16 mouse cellular contexts compared by ENCODE assay signal in genomic region chr8:96288525-96288924, GRCm38 (mm10).
DNase-seq lines count a peak whose midpoint lies in the region; ATAC-seq and TF ChIP-seq lines count a peak whose summit lies in the region.
"Had no signal": no experiment of that assay in that cellular context is flagged by ENCODE, and none has a peak within 500 bp of the region (broad histone marks: within the 10 kb centered on the region; RNA-seq: fewer than 3 reads in every experiment).

No protein-coding gene starts in this region.

- no peaks in the 10 kb centered on the region for H3K36me3 ChIP-seq in kidney, postnatal 0 days (ENCODE audit: insufficient read depth, low read length)
- H3K36me3 ChIP-seq: embryonic facial prominence, embryonic 12.5 days; liver, embryonic 13.5 days; neural tube, embryonic 13.5 days had no signal

- no peaks in the 10 kb centered on the region for H3K27me3 ChIP-seq in kidney, postnatal 0 days (ENCODE audit: insufficient read depth, low read length)
- H3K27me3 ChIP-seq: embryonic facial prominence, embryonic 12.5 days; liver, embryonic 13.5 days; megakaryocyte, embryonic 14.5 days; neural tube, embryonic 13.5 days had no signal

- 10% methylated on average over 3 of the region's 3 CpGs for WGBS in kidney, postnatal 0 days

- TF ChIP-seq CTCF in kidney, postnatal 0 days (IDR thresholded peaks at IDR 0.05; ENCODE audit: low read depth), result no peak

- no peaks in the 10 kb centered on the region for H3K9me3 ChIP-seq in kidney, postnatal 0 days (replicated peaks; ENCODE audit: low read length)
- H3K9me3 ChIP-seq: embryonic facial prominence, embryonic 12.5 days; liver, embryonic 13.5 days; neural tube, embryonic 13.5 days had no signal

- no peak for ATAC-seq in kidney, postnatal 0 days (replicated peaks; ENCODE audit: low FRiP score, low read depth)

- peak; percentile 27 for DNase-seq in embryo, embryonic 10 days (ENCODE audit: low spot score)
- DNase-seq in embryo, embryonic 9.5 days (ENCODE audit: extremely low spot score), result no peak
- peak; percentile 19 for DNase-seq in kidney, postnatal 0 days (ENCODE audit: low spot score)
- DNase-seq in kidney, postnatal 4 days, result no peak
- peak; percentile 17 for DNase-seq in forelimb bud, embryonic 11.5 days (ENCODE audit: low read depth, low spot score)
- DNase-seq in retina, postnatal 1 day, result peak; percentile 53
- DNase-seq in thymus, postnatal 4 days, result no peak
- no peak for DNase-seq in heart, postnatal 10 days
- DNase-seq: adrenal gland, postnatal 36 days; kidney, postnatal 10 days; left cerebral cortex, postnatal 4 days; liver, embryonic 13.5 days; thymus, adult 2 months had no signal

- no peak overlapping the region for H3K4me3 ChIP-seq in kidney, postnatal 0 days (replicated peaks; ENCODE audit: low read depth, low read length)
- H3K4me3 ChIP-seq: embryonic facial prominence, embryonic 12.5 days; liver, embryonic 13.5 days; megakaryocyte, embryonic 14.5 days; neural tube, embryonic 13.5 days had no signal

- H3K27ac ChIP-seq in kidney, postnatal 0 days, result no peak overlapping the region
- H3K27ac ChIP-seq: embryonic facial prominence, embryonic 12.5 days; liver, embryonic 13.5 days; neural tube, embryonic 13.5 days had no signal

- H3K4me1 ChIP-seq in kidney, postnatal 0 days (replicated peaks; ENCODE audit: insufficient read depth, low read length), result no peaks in the 10 kb centered on the region
- H3K4me1 ChIP-seq: embryonic facial prominence, embryonic 12.5 days; liver, embryonic 13.5 days; megakaryocyte, embryonic 14.5 days had no signal

- H3K4me2 ChIP-seq in kidney, postnatal 0 days (ENCODE audit: low read length), result no peak overlapping the region
- H3K4me2 ChIP-seq: embryonic facial prominence, embryonic 12.5 days; liver, embryonic 13.5 days; neural tube, embryonic 13.5 days had no signal

- intact Hi-C loops in heart, postnatal 10 days (cut with DNase I), result no loop called here

- H3K9ac ChIP-seq in kidney, postnatal 0 days (ENCODE audit: low read depth, low read length), result no peak overlapping the region
- H3K9ac ChIP-seq: embryonic facial prominence, embryonic 12.5 days; liver, embryonic 13.5 days; neural tube, embryonic 13.5 days had no signal

Comparison
In these comparisons a context has a peak if more than half of its experiments do, and no peak if none do; other contexts are left out.
1. DNase-seq: peak in embryo, embryonic 10 days (single experiment), kidney, postnatal 0 days (single experiment), forelimb bud, embryonic 11.5 days (single experiment) and retina, postnatal 1 day (single experiment); none in embryo, embryonic 9.5 days (single experiment), kidney, postnatal 4 days (0 of 2), thymus, postnatal 4 days (single experiment) and heart, postnatal 10 days (0 of 2).